Comparison of ENCODE assay signal across 18 mouse cellular contexts in the genomic region with DNA sequence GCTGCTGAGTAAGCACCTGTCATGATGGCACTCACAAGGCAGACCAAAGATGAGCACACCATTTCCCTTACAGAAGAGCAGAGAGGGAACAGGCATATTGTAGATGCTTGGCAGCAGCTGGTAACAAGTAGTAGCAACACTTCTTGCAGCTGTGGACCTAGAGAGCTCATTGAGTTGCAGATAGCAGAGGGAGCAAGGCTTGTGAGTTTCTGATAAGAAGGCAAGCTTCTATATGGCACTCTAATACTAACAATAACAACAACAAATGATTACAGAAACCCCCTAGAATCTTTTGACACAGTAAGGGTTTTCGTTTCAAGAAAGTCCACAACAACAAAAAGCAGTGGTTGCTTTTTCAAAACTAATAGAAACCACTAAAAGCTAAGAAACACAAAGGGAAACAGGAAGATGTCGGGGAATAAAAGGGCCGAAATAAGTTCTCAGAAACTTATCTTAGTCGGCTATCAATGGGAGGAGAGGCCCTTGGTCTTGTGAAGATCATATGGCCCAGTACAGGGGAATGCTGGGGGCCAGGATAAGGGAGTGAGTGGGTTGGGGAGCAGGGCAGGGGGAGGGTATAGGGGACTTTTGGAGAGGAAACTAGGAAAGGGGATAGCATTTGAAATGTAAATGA.
A peak's percentile ranks its signal among the peaks of the same experiment; 100 is the strongest.
DNase-seq lines count a peak whose midpoint lies in the region; ATAC-seq and TF ChIP-seq lines count a peak whose summit lies in the region.
"Had no signal": no experiment of that assay in that cellular context is flagged by ENCODE, and none has a peak within 500 bp of the region (broad histone marks: within the 10 kb centered on the region; RNA-seq: fewer than 3 reads in every experiment).

No protein-coding gene starts in this region.

- H3K4me2 ChIP-seq in stomach, embryonic 14.5 days (replicated peaks; ENCODE audit: low read depth, low read length), result no peak overlapping the region
- no peak overlapping the region for H3K4me2 ChIP-seq in stomach, postnatal 0 days (replicated peaks; ENCODE audit: low read depth)
- peak overlapping the region; percentile 56 for H3K4me2 ChIP-seq in liver, postnatal 0 days (ENCODE audit: low read depth, low read length)
- H3K4me2 ChIP-seq in lung, postnatal 0 days (replicated peaks; ENCODE audit: low read depth, low read length), result no peak overlapping the region
- H3K4me2 ChIP-seq: embryonic facial prominence, embryonic 12.5 days; forebrain, embryonic 13.5 days; limb, embryonic 13.5 days had no signal

- H3K27ac ChIP-seq in stomach, embryonic 14.5 days (ENCODE audit: low read length), result no peak overlapping the region
- no peak overlapping the region for H3K27ac ChIP-seq in stomach, postnatal 0 days (replicated peaks)
- H3K27ac ChIP-seq in liver, postnatal 0 days (ENCODE audit: low read depth), result peak overlapping the region; percentile 77
- H3K27ac ChIP-seq in lung, postnatal 0 days (ENCODE audit: low read length), result no peak overlapping the region
- H3K27ac ChIP-seq: embryonic facial prominence, embryonic 12.5 days; forebrain, embryonic 13.5 days; heart, adult 2 months; hindbrain, embryonic 10.5 days; limb, embryonic 13.5 days had no signal

- H3K4me3 ChIP-seq in stomach, embryonic 14.5 days (ENCODE audit: low read depth, low read length), result no peak overlapping the region
- H3K4me3 ChIP-seq in stomach, postnatal 0 days (ENCODE audit: low read depth, low read length), result no peak overlapping the region
- peak overlapping the region; percentile 48 for H3K4me3 ChIP-seq in erythroblast, embryonic 14.5 days (replicated peaks)
- no peak overlapping the region for H3K4me3 ChIP-seq in liver, postnatal 0 days (ENCODE audit: low read depth, low read length)
- H3K4me3 ChIP-seq in lung, postnatal 0 days (ENCODE audit: low read depth, low read length), result no peak overlapping the region
- H3K4me3 ChIP-seq: embryonic facial prominence, embryonic 12.5 days; forebrain, embryonic 13.5 days; heart, adult 2 months; hindbrain, embryonic 10.5 days; limb, embryonic 13.5 days had no signal

- no peak for TF ChIP-seq CTCF in stomach, postnatal 0 days (IDR thresholded peaks at IDR 0.05; ENCODE audit: low read depth)
- no peak for TF ChIP-seq CTCF in liver, postnatal 0 days (IDR thresholded peaks at IDR 0.05; ENCODE audit: low read depth)
- TF ChIP-seq CTCF in lung, postnatal 0 days (IDR thresholded peaks at IDR 0.05), result no peak

- H3K4me1 ChIP-seq in stomach, embryonic 14.5 days (ENCODE audit: control insufficient read depth, insufficient read depth, low read length), result no peaks in the 10 kb centered on the region
- H3K4me1 ChIP-seq in stomach, postnatal 0 days (replicated peaks; ENCODE audit: control insufficient read depth, insufficient read depth), result no peaks in the 10 kb centered on the region
- H3K4me1 ChIP-seq in erythroblast, embryonic 14.5 days (ENCODE audit: control insufficient read depth), result peaks cover 49% of the 10 kb centered on the region
- H3K4me1 ChIP-seq in liver, postnatal 0 days (ENCODE audit: insufficient read depth), result peaks cover 11% of the 10 kb centered on the region; the same call in 1 of the 2 replicates
- no peaks in the 10 kb centered on the region for H3K4me1 ChIP-seq in lung, postnatal 0 days (ENCODE audit: insufficient read depth, low read depth, low read length)
- H3K4me1 ChIP-seq: embryonic facial prominence, embryonic 12.5 days; forebrain, embryonic 13.5 days; hindbrain, embryonic 10.5 days; limb, embryonic 13.5 days had no signal

- no peaks in the 10 kb centered on the region for H3K36me3 ChIP-seq in stomach, embryonic 14.5 days (ENCODE audit: control insufficient read depth, insufficient read depth, low read length)
- no peaks in the 10 kb centered on the region for H3K36me3 ChIP-seq in stomach, postnatal 0 days (ENCODE audit: control insufficient read depth, insufficient read depth, low read length)
- peaks cover 15% of the 10 kb centered on the region for H3K36me3 ChIP-seq in erythroblast, embryonic 14.5 days (ENCODE audit: control insufficient read depth)
- H3K36me3 ChIP-seq in liver, postnatal 0 days (replicated peaks; ENCODE audit: insufficient read depth, low read length), result no peaks in the 10 kb centered on the region
- no peaks in the 10 kb centered on the region for H3K36me3 ChIP-seq in lung, postnatal 0 days (ENCODE audit: insufficient read depth, low read length)
- H3K36me3 ChIP-seq: embryonic facial prominence, embryonic 12.5 days; hindbrain, embryonic 10.5 days; limb, embryonic 13.5 days had no signal

- no peak for TF ChIP-seq EP300 in stomach, postnatal 0 days (optimal IDR thresholded peaks at IDR 0.05)
- TF ChIP-seq EP300 in liver, postnatal 0 days (IDR thresholded peaks at IDR 0.05; ENCODE audit: low read depth), result peak; percentile 97
- TF ChIP-seq EP300 in lung, postnatal 0 days (IDR thresholded peaks at IDR 0.05), result no peak

- peak; percentile 84; the same call in 1 of the 2 replicates for ATAC-seq in stomach, embryonic 14.5 days (ENCODE audit: insufficient number of reproducible peaks, insufficient read depth, low FRiP score, low read depth)
- ATAC-seq in stomach, postnatal 0 days (ENCODE audit: low FRiP score, low TSS enrichment), result no peak
- peak; percentile 97 for ATAC-seq in liver, postnatal 0 days
- ATAC-seq in lung, postnatal 0 days, result no peak
- ATAC-seq: CD4-positive, CD25-positive, alpha-beta regulatory T cell, adult 4 months; forebrain, embryonic 13.5 days had no signal

- 68% methylated on average over 4 of the region's 4 CpGs for WGBS in stomach, embryonic 14.5 days
- WGBS in stomach, postnatal 0 days, result 71% methylated on average over 4 of the region's 4 CpGs
- 42% methylated on average over 4 of the region's 4 CpGs for WGBS in liver, postnatal 0 days (ENCODE audit: insufficient replicate concordance)
- WGBS in lung, postnatal 0 days, result 54% methylated on average over 4 of the region's 4 CpGs

- H3K27me3 ChIP-seq in stomach, embryonic 14.5 days (ENCODE audit: control insufficient read depth, insufficient read depth, low read length), result no peaks in the 10 kb centered on the region
- no peaks in the 10 kb centered on the region for H3K27me3 ChIP-seq in stomach, postnatal 0 days (ENCODE audit: control insufficient read depth, insufficient read depth, low read length)
- no peaks in the 10 kb centered on the region for H3K27me3 ChIP-seq in erythroblast, embryonic 14.5 days (ENCODE audit: control insufficient read depth)
- H3K27me3 ChIP-seq in liver, postnatal 0 days (ENCODE audit: insufficient read depth, low read length), result no peaks in the 10 kb centered on the region
- no peaks in the 10 kb centered on the region for H3K27me3 ChIP-seq in lung, postnatal 0 days (replicated peaks; ENCODE audit: insufficient read depth, low read length)
- H3K27me3 ChIP-seq: embryonic facial prominence, embryonic 12.5 days; forebrain, embryonic 13.5 days; limb, embryonic 13.5 days had no signal

- no peak overlapping the region for H3K9ac ChIP-seq in stomach, embryonic 14.5 days (replicated peaks; ENCODE audit: low read depth, low read length)
- no peak overlapping the region for H3K9ac ChIP-seq in stomach, postnatal 0 days (ENCODE audit: low read length)
- H3K9ac ChIP-seq in liver, postnatal 0 days (replicated peaks), result no peak overlapping the region
- no peak overlapping the region for H3K9ac ChIP-seq in lung, postnatal 0 days (replicated peaks; ENCODE audit: low read depth)
- H3K9ac ChIP-seq: embryonic facial prominence, embryonic 12.5 days; forebrain, embryonic 13.5 days; limb, embryonic 13.5 days had no signal

- no peak for DNase-seq in stomach, postnatal 0 days (ENCODE audit: low spot score)
- peak; percentile 13 for DNase-seq in liver, postnatal 0 days
- no peak for DNase-seq in layer of hippocampus, postnatal 14 days (ENCODE audit: low spot score in 2 of 2)
- DNase-seq in embryo, embryonic 9.5 days (ENCODE audit: extremely low spot score), result no peak
- DNase-seq in lung, postnatal 0 days (ENCODE audit: low spot score), result no peak
- DNase-seq: cerebellum, postnatal 14 days; heart, adult 2 months; kidney, postnatal 36 days; layer of hippocampus, postnatal 36 days; midbrain, embryonic 14.5 days; thymus, adult 18-20 months had no signal

- H3K9me3 ChIP-seq in stomach, embryonic 14.5 days (ENCODE audit: control insufficient read depth, low read depth, low read length), result no peaks in the 10 kb centered on the region
- H3K9me3 ChIP-seq in stomach, postnatal 0 days (ENCODE audit: control insufficient read depth, low read length), result no peaks in the 10 kb centered on the region
- peaks cover 5% of the 10 kb centered on the region for H3K9me3 ChIP-seq in erythroblast, embryonic 14.5 days (ENCODE audit: control insufficient read depth, low read length)
- H3K9me3 ChIP-seq in liver, postnatal 0 days (ENCODE audit: low read length), result no peaks in the 10 kb centered on the region
- H3K9me3 ChIP-seq in lung, postnatal 0 days (ENCODE audit: low read length), result no peaks in the 10 kb centered on the region
- H3K9me3 ChIP-seq: embryonic facial prominence, embryonic 12.5 days; forebrain, embryonic 13.5 days; hindbrain, embryonic 10.5 days had no signal

Comparison
In these comparisons a context has a peak if more than half of its experiments do, and no peak if none do; other contexts are left out.
1. ATAC-seq: peak in stomach, embryonic 14.5 days (single experiment) and liver, postnatal 0 days (single experiment); none in stomach, postnatal 0 days (single experiment) and lung, postnatal 0 days (single experiment).